Mouse (Mus musculus) olfactory bulb, adult 2 months (tissue): ENCODE measurements around the gene Gm44973. TPM values are rescaled to one million over a fixed set of nuclear protein-coding genes. Genes with fewer than 3 reads are reported as not detected.
"Not testable (repeated sequence)": the region's sequence is repeated elsewhere in the genome, so short reads cannot be mapped to it uniquely, and the experiment has no call there.

ENCODE experiments used
- H3K27ac ChIP-seq: fragments of 200-500 bp; 2 replicates; pipeline ENCODE4 v1.5.1; 2012; ENCODE audit warnings: low read depth, low read length; ENCODE audit not compliant: insufficient read depth
- H3K4me1 ChIP-seq: fragments of 200-500 bp; 2 replicates; pipeline ENCODE4 v1.6.1; 2012; ENCODE audit warnings: low read length; ENCODE audit not compliant: control insufficient read depth, insufficient read depth
- H3K4me3 ChIP-seq: fragments of 200-500 bp; 2 replicates; pipeline ENCODE4 v1.5.1; 2012; ENCODE audit warnings: mild to moderate bottlenecking, low read depth, low read length, moderate library complexity; ENCODE audit not compliant: insufficient read depth
- CTCF ChIP-seq: fragments of 200-500 bp; IDR thresholded peaks from 2 replicates; pipeline ENCODE4 v1.5.1; 2012; ENCODE audit warnings: low read depth, mild to moderate bottlenecking, low read length, moderate library complexity; ENCODE audit not compliant: insufficient read depth
- POLR2A ChIP-seq: fragments of 200-500 bp; IDR thresholded peaks from 2 replicates; pipeline ENCODE4 v1.6.1; 2012; ENCODE audit warnings: mild to moderate bottlenecking, low read depth, low read length, moderate library complexity; ENCODE audit not compliant: insufficient read depth
- WGBS: fragments of 180-500 bp; shearing (Covaris S2); methylation state at CpG from one replicate; pipeline ENCODE4 v1.1.7; 2018; 5-methylcytosine and 5-hydroxymethylcytosine counted together
- polyA plus RNA-seq: library from polyadenylated mRNA; stranded (reverse); fragments of >200 nt; gene quantifications from 2 replicates; pipeline ENCODE4 v1.2.4, GENCODE M21; 2012; ENCODE audit warnings: low replicate concordance; ENCODE audit not compliant: missing spikeins, insufficient read depth, insufficient read length

Gene Gm44973
- polyA plus RNA-seq, 1 experiment, result not detected

- Histone ChIP-seq H3K4me1 (peaks cover 28% of the 10 kb centered on the region), H3K4me3 (no peak overlapping the region), H3K27ac (no peak overlapping the region)
- TF ChIP-seq CTCF, result no peak
- TF ChIP-seq POLR2A, result no peak
- WGBS, result 68% methylated on average over 59 of the region's 59 CpGs
These were observed 21.1 kb upstream of the Gm44973 start for GRCm38 (mm10) chr7:4993999-4994788.

DNA sequence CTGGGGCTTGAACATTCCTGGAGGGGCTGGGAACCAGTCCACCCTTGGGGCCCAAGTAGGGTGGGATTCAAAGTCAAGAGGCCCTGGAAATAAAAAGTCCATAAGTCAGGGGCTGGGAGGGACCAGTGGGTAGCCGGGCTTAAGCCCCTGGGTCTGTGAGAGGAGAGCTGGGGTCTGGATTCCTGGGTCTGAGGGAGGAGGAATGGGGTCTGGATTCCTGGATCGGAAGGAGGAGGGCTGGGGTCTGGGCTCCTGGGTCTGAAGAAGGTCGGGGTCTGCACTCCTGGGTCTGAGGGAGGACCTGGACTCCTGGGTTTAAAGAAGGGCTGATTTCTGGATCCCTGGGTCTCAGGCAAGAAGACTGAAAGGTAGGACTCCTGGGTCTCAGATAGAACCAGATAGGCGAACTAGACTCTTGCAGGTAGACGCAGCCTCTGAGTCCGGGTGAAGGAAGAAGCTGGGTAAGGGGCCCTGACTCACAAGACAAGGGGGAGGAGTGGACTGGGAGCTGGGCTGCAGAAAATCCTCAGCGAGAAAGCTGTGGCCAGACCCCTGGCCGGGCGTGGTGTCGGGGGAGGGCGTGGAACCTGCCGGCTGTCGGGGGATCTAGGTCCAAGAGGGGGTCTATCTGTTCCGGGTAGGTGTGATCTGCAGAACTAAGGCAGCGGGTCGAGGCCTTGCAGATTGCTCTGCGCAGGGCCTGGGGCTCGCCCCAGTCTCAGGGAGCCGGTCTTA, 19.9 kb upstream of the Gm44973 start:
- peaks cover 28% of the 10 kb centered on the region for H3K4me1 ChIP-seq
- 3% methylated on average over 19 of the region's 19 CpGs for WGBS
- H3K27ac ChIP-seq, result 0 out of 2 replicates have a peak overlapping the region, but pooled peaks have one; percentile 4
- TF ChIP-seq CTCF (no peak), POLR2A (no peak)
- H3K4me3 ChIP-seq, result peak overlapping the region; percentile 91

DNA sequence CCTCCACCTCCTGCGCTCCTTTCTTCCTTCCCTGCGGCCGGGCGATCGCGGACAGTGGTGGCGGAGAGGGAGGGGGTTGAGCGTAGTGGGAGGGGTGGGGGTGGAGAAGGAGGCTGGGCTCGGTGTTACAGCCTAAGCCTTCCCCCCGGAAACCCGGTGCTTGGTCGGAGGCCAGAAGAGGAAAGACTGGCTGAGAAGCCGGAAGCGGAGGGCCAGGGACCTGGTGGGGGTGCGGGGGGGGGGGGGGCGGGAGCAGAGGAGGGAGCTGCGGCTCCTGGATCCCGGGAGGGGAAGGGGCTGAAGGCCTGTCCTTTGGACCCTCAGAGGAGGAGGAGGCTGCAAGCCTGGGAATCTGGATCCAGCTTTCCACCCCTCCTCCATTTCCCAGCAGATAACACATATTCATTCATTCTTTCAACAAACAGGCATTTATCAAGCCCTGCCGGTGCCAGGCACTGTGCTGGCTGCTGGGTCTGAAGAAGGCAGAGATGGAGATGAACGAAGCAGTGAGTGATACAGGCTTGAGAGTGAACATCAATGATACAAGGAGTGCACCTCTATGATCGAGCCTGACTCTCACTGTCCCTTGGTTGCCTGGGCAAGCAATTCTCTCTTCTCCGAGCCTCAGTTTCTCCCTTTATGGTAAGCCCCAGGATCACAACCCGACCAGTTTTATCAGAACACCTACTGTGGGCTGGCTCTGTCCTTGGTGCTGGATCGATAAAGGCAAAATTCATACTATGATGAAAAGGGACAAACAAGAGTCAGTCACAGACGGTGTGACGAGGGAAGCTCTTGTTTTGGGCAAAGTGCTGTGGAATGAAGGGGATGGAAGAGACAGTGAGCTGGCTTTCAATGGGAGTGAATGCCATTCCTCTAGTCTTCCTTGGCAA, 19.0 kb upstream of the Gm44973 start, which contains the start of gene Zfp579:
Zfp579 (minus strand) TSS at position 156 of the 893 bp plus-strand sequence.
- peak within 1 kb of the TSS; percentile 57 for H3K27ac ChIP-seq
- peak within 1 kb of the TSS; percentile 91 for H3K4me3 ChIP-seq
- TF ChIP-seq POLR2A (peak; percentile 45; the same call in 1 of the 2 replicates), CTCF (no peak)
- peaks cover 28% of the 10 kb centered on the region for H3K4me1 ChIP-seq
- WGBS, result 1% methylated on average over 21 of the region's 26 CpGs

- 39% methylated on average over 8 of the region's 8 CpGs for WGBS
- Histone ChIP-seq H3K4me1 (peaks cover 28% of the 10 kb centered on the region), H3K4me3 (peak overlapping the region; percentile 64; the same call in 1 of the 2 replicates), H3K27ac (no peak overlapping the region)
- TF ChIP-seq CTCF (no peak), POLR2A (no peak)
These were observed 18.4 kb upstream of the Gm44973 start for GRCm38 (mm10) chr7:4996934-4997333.

- TF ChIP-seq CTCF (no peak), POLR2A (no peak)
- no peak overlapping the region for H3K4me3 ChIP-seq
- peaks cover 5% of the 10 kb centered on the region; the same call in 1 of the 2 replicates for H3K4me1 ChIP-seq
- WGBS, result 66% methylated on average over 2 of the region's 2 CpGs
- no peak overlapping the region for H3K27ac ChIP-seq
These were observed 15.4 kb upstream of the Gm44973 start for GRCm38 (mm10) chr7:4999876-5000275.

DNA sequence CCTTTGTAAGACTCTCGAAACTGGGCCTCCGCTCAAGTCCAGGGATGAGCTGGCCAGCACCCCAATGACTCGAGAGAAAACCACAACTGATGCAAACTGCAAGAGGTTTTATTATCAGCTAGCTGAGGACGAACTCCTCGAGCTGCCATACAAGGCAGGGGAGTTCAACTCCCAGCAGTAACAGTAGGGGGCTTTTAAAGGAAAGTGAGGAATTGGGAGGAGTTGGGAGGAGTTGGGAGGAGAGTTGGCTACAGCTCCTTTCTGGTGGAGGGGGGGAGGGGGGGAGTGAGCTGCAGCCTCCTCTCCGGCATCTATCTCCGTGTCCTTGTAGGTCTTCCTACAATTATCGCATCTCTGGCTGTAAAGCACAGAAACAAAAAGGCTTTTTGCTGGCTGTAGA, 12.4 kb upstream of the Gm44973 start:
- H3K27ac ChIP-seq, H3K4me1 ChIP-seq, H3K4me3 ChIP-seq: not testable (repeated sequence)
- 33% methylated on average over 8 of the region's 8 CpGs for WGBS

DNA sequence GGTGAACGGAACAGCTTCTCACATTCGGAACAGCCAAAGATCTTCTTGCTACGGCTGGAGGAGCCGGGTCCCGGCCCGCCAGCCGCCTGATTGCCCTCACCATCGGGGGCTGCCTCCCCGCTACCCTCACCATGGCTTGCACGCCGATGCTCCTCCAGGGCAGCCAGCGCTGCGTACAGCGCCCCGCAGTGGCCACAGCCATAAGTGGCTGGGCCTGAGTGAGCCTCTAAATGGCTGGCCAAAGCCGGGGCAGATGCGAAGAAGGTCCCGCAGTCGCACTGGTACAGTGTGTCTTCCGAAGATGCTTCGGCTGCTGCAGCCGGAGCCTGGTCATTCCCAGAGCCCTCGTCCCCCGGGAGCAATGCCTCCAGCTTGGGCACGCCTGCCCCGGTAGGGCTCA, 7.1 kb upstream of the Gm44973 start:
- no peak for TF ChIP-seq POLR2A
- no peak for TF ChIP-seq CTCF
- Histone ChIP-seq H3K27ac (no peak overlapping the region), H3K4me3 (no peak overlapping the region), H3K4me1 (peaks cover 10% of the 10 kb centered on the region; the same call in 1 of the 2 replicates)
- 94% methylated on average over 26 of the region's 26 CpGs for WGBS

- Histone ChIP-seq H3K4me3 (no peak overlapping the region), H3K4me1 (0 out of 2 replicates have a peak, but pooled peaks cover 4% of the 10 kb centered on the region), H3K27ac (no peak overlapping the region)
- TF ChIP-seq CTCF, result no peak
- 89% methylated on average over 27 of the region's 27 CpGs for WGBS
These were observed 2.4 kb upstream of the Gm44973 start for GRCm38 (mm10) chr7:5012681-5013513.
